Mouse (Mus musculus): Measurements from ENCODE around the gene Olfr923. TPM values are rescaled to one million over a fixed set of nuclear protein-coding genes. Genes with fewer than 3 reads are reported as not detected.
"Not testable (repeated sequence)": the region's sequence is repeated elsewhere in the genome, so short reads cannot be mapped to it uniquely, and the experiment has no call there.

Olfr923 gene
- polyA plus RNA-seq, 1 experiment from 2014 or later, result not detected

DNA sequence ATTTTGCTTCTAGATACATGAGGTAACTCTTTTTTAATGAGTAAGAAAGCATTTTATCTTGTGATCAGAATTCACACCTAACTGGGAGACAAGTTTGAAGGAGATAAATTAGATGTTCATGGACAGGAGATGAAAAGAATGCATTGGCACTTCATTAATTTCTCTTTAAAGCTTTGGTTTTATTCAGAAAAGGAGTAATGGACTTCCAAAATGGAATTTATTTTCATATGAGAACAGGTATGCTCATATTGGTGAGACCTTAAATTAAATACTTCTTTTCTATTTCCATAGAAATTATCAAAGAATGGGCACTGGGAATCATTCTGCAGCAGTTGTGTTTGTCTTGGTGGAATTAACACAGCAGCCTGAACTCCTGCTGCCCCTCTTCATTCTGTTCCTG, 28.4 kb downstream of the Olfr923 start, which contains the start of gene Olfr26:
Gene Olfr26 (plus strand): TSS at position 301 of the 400 bp plus-strand sequence.
- no peaks in the 10 kb centered on the region for H3K4me1 ChIP-seq (ENCODE audit: insufficient read depth)
- ATAC-seq (no peak), DNase-seq (no peak)
- no peaks in the 10 kb centered on the region for H3K36me3 ChIP-seq (replicated peaks; ENCODE audit: insufficient read depth, low read length)
- H3K4me2 ChIP-seq (ENCODE audit: low read depth, low read length), result no peak within 1 kb of the TSS
- no peak for TF ChIP-seq EP300 (IDR thresholded peaks at IDR 0.05; ENCODE audit: low read depth)
- no peak for TF ChIP-seq CTCF (IDR thresholded peaks at IDR 0.05; ENCODE audit: low read depth)
- no peaks in the 10 kb centered on the region for H3K27me3 ChIP-seq (ENCODE audit: insufficient read depth, low read length)
- H3K9ac ChIP-seq (replicated peaks), result no peak within 1 kb of the TSS
- no peaks in the 10 kb centered on the region for H3K9me3 ChIP-seq (ENCODE audit: low read length)
- no peak within 1 kb of the TSS for H3K4me3 ChIP-seq (ENCODE audit: low read depth, low read length)
- no peak within 1 kb of the TSS for H3K27ac ChIP-seq (ENCODE audit: low read depth)

DNA sequence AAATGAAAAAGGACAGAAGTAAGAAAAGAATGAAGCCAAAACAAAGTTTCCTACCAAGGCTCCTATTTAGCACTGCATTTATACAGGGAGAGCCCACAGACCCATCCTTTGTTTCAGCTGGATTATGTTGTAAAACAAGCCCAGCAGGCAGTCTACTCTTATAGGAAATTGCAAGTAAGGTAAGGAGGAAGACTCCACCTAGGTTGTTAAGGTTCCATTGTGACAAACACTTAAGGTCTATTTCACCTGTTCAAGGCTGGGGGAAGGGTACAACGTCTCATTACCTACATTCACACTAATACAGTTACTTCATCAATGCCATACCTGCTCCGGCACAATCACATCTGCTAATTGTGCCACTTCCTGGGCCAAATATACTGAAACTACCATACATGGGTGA, 48.5 kb downstream of the Olfr923 start:
- H3K36me3 ChIP-seq (replicated peaks; ENCODE audit: insufficient read depth, low read length); ATAC-seq; H3K27ac ChIP-seq (ENCODE audit: low read depth); DNase-seq; H3K9me3 ChIP-seq (ENCODE audit: low read length); H3K4me1 ChIP-seq (ENCODE audit: insufficient read depth); H3K9ac ChIP-seq (replicated peaks); H3K27me3 ChIP-seq (ENCODE audit: insufficient read depth, low read length); H3K4me2 ChIP-seq (ENCODE audit: low read depth, low read length); H3K4me3 ChIP-seq (ENCODE audit: low read depth, low read length): not testable (repeated sequence)
- 52% methylated on average over 2 of the region's 2 CpGs for WGBS (ENCODE audit: insufficient replicate concordance)

DNA sequence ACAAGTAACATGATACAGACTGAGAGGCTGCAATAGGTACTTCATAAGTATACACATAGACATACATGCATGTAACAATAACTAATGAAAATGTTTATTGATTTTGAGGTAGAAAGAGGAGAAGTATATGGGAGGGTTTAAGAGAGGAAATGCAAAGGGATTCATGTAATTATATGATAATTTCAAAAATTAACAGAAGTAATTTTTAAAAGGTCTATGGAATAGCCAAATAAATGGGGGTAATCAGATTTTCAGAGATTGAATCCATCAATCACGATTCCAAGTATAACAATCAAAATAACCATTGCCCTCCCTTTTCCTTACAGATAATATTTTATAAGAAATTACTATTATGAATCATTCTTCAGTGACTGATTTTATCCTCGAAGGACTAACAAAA, 50.5 kb downstream of the Olfr923 start, which contains the start of gene Olfr926:
Gene Olfr926 (plus strand): TSS at position 301 of the 400 bp plus-strand sequence.
- Histone ChIP-seq H3K4me1 (ENCODE audit: insufficient read depth) (no peaks in the 10 kb centered on the region), H3K27ac (ENCODE audit: low read depth) (no peak within 1 kb of the TSS), H3K4me3 (ENCODE audit: low read depth, low read length) (no peak within 1 kb of the TSS), H3K27me3 (ENCODE audit: insufficient read depth, low read length) (no peaks in the 10 kb centered on the region), H3K4me2 (ENCODE audit: low read depth, low read length) (no peak within 1 kb of the TSS), H3K9me3 (ENCODE audit: low read length) (no peaks in the 10 kb centered on the region; the same call in 1 of the 2 replicates), H3K9ac (replicated peaks) (no peak within 1 kb of the TSS), H3K36me3 (replicated peaks; ENCODE audit: insufficient read depth, low read length) (no peaks in the 10 kb centered on the region)
- ATAC-seq (no peak), DNase-seq (no peak)
- WGBS (ENCODE audit: insufficient replicate concordance), result 61% methylated on average over 2 of the region's 2 CpGs
- TF ChIP-seq EP300 (IDR thresholded peaks at IDR 0.05; ENCODE audit: low read depth), result no peak
- no peak for TF ChIP-seq CTCF (IDR thresholded peaks at IDR 0.05; ENCODE audit: low read depth)

Other genes starting within 250 kb of the Olfr923 start
- not detected in 2 replicates for gene Olfr912, start 246.4 kb upstream of the Olfr923 start, polyA plus RNA-seq (2015; fragmentation: Nextera tagmentation; extraction: Ambion mirVana)
- not detected in 2 replicates for gene Olfr913, start 233.8 kb upstream of the Olfr923 start, polyA plus RNA-seq (2015; fragmentation: Nextera tagmentation; extraction: Ambion mirVana)
- gene Olfr914, start 221.4 kb upstream of the Olfr923 start, polyA plus RNA-seq (2015; fragmentation: Nextera tagmentation; extraction: Ambion mirVana), result not detected in 2 replicates
- gene Olfr916, start 166.7 kb upstream of the Olfr923 start, polyA plus RNA-seq (2015; fragmentation: Nextera tagmentation; extraction: Ambion mirVana), result not detected in 2 replicates
- not detected in 2 replicates for gene Olfr917, start 160.7 kb upstream of the Olfr923 start, polyA plus RNA-seq (2015; fragmentation: Nextera tagmentation; extraction: Ambion mirVana)
- gene Olfr918, start 151.9 kb upstream of the Olfr923 start, polyA plus RNA-seq (2015; fragmentation: Nextera tagmentation; extraction: Ambion mirVana), result not detected in 2 replicates
- gene Olfr919, start 122.9 kb upstream of the Olfr923 start, polyA plus RNA-seq (2015; fragmentation: Nextera tagmentation; extraction: Ambion mirVana), result not detected in 2 replicates
- 6.1 and 8.0 TPM in 2 replicates for gene Vwa5a, start 108.3 kb upstream of the Olfr923 start, polyA plus RNA-seq (2015; fragmentation: Nextera tagmentation; extraction: Ambion mirVana)
- gene Olfr920, start 74.2 kb upstream of the Olfr923 start, polyA plus RNA-seq (2015; fragmentation: Nextera tagmentation; extraction: Ambion mirVana), result 0.05 TPM in 2 replicates
- gene Olfr921, start 53.5 kb upstream of the Olfr923 start, polyA plus RNA-seq (2015; fragmentation: Nextera tagmentation; extraction: Ambion mirVana), result not detected in 2 replicates
- gene Olfr922, start 11.9 kb upstream of the Olfr923 start, polyA plus RNA-seq (2015; fragmentation: Nextera tagmentation; extraction: Ambion mirVana), result not detected in 2 replicates
- not detected in 2 replicates for gene Olfr924, start 17.9 kb downstream of the Olfr923 start, polyA plus RNA-seq (2015; fragmentation: Nextera tagmentation; extraction: Ambion mirVana)
- gene Olfr26, start 28.5 kb downstream of the Olfr923 start, polyA plus RNA-seq (2015; fragmentation: Nextera tagmentation; extraction: Ambion mirVana), result not detected in 2 replicates
- gene Olfr926, start 50.6 kb downstream of the Olfr923 start, polyA plus RNA-seq (2015; fragmentation: Nextera tagmentation; extraction: Ambion mirVana), result not detected in 2 replicates
- not detected in 2 replicates for gene Olfr930, start 103.3 kb downstream of the Olfr923 start, polyA plus RNA-seq (2015; fragmentation: Nextera tagmentation; extraction: Ambion mirVana)
- not detected in 2 replicates for gene Olfr933, start 145.8 kb downstream of the Olfr923 start, polyA plus RNA-seq (2015; fragmentation: Nextera tagmentation; extraction: Ambion mirVana)
- not detected in 2 replicates for gene Olfr934, start 161.8 kb downstream of the Olfr923 start, polyA plus RNA-seq (2015; fragmentation: Nextera tagmentation; extraction: Ambion mirVana)
- gene Olfr935, start 173.1 kb downstream of the Olfr923 start, polyA plus RNA-seq (2015; fragmentation: Nextera tagmentation; extraction: Ambion mirVana), result not detected in 2 replicates
- gene Olfr146, start 196.8 kb downstream of the Olfr923 start, polyA plus RNA-seq (2015; fragmentation: Nextera tagmentation; extraction: Ambion mirVana), result not detected in 2 replicates
- gene Olfr937, start 238.4 kb downstream of the Olfr923 start, polyA plus RNA-seq (2015; fragmentation: Nextera tagmentation; extraction: Ambion mirVana), result not detected in 2 replicates

Measured in liver, postnatal 0 days (tissue).